Mouse (Mus musculus) neural tube, embryonic 12.5 days (tissue): ENCODE measurements around the gene Uqcc1. TPM values are rescaled to one million over a fixed set of nuclear protein-coding genes. Genes with fewer than 3 reads are reported as not detected.

Experiments used
- ATAC-seq: fragments of 200-750 bp; cut with Nextera tagmentation; 2 replicates; pipeline ENCODE4 v1.8.0; 2017; ENCODE audit warnings: low read depth, mild to moderate bottlenecking, moderate TSS enrichment, moderate library complexity; ENCODE audit not compliant: low FRiP score
- H3K27ac ChIP-seq: fragments of 300-500 bp; sonication (generic); 2 replicates; pipeline ENCODE4 v1.5.1; 2016
- H3K27me3 ChIP-seq: fragments of 300-500 bp; sonication (generic); replicated peaks from 2 replicates; pipeline ENCODE4 v1.6.1; 2016; ENCODE audit warnings: mild to moderate bottlenecking
- H3K36me3 ChIP-seq: fragments of 300-500 bp; sonication (generic); 2 replicates; pipeline ENCODE4 v1.6.1; 2016; ENCODE audit warnings: mild to moderate bottlenecking
- H3K4me1 ChIP-seq: fragments of 300-500 bp; sonication (generic); 2 replicates; pipeline ENCODE4 v1.6.1; 2016
- H3K4me2 ChIP-seq: fragments of 300-500 bp; sonication (generic); replicated peaks from 2 replicates; pipeline ENCODE4 v1.6.1; 2016; ENCODE audit warnings: mild to moderate bottlenecking
- H3K4me3 ChIP-seq: fragments of 300-500 bp; sonication (generic); 2 replicates; pipeline ENCODE4 v1.5.1; 2016
- H3K9ac ChIP-seq: fragments of 300-500 bp; sonication (generic); 2 replicates; pipeline ENCODE4 v1.6.1; 2016; ENCODE audit warnings: mild to moderate bottlenecking
- H3K9me3 ChIP-seq: fragments of 300-500 bp; sonication (generic); 2 replicates; pipeline ENCODE4 v1.6.1; 2016; ENCODE audit warnings: mild to moderate bottlenecking
- WGBS: fragments of 180-500 bp; shearing (Covaris S2); methylation state at CpG from one replicate; pipeline ENCODE4 v1.1.7; 2016; 5-methylcytosine and 5-hydroxymethylcytosine counted together
- polyA plus RNA-seq: library from polyadenylated mRNA; unstranded; fragments of >200 nt; fragmentation: Nextera tagmentation; extraction: Ambion mirVana; gene quantifications from 2 replicates; pipeline ENCODE4 v1.2.1, GENCODE M21; 2016

The Uqcc1 gene
- polyA plus RNA-seq, 1 experiment from 2014 or later: 74.5 TPM

- ATAC-seq: no peak
- 76% methylated on average over 5 of the region's 5 CpGs for WGBS
Observed at GRCm38 (mm10) chr2:155804053-155804452, 126.1 kb downstream of the Uqcc1 start.

GRCm38 (mm10) chr2:155802761-155803160 is 127.3 kb downstream of the Uqcc1 start:
- peaks cover 15% of the 10 kb centered on the region; the same call in 1 of the 2 replicates for H3K36me3 ChIP-seq
- no peaks in the 10 kb centered on the region for H3K9me3 ChIP-seq
- H3K4me3 ChIP-seq: no peak overlapping the region
- no peak for ATAC-seq
- H3K4me2 ChIP-seq: no peak overlapping the region
- H3K27me3 ChIP-seq: no peaks in the 10 kb centered on the region
- 53% methylated on average over 3 of the region's 3 CpGs for WGBS
- no peak overlapping the region for H3K27ac ChIP-seq
- no peak overlapping the region for H3K9ac ChIP-seq
- peaks cover 5% of the 10 kb centered on the region; the same call in 1 of the 2 replicates for H3K4me1 ChIP-seq

More at GRCm38 (mm10) chr2:155804053-155804452, 126.1 kb downstream of the Uqcc1 start:
- Histone ChIP-seq H3K4me1 (peaks cover 5% of the 10 kb centered on the region; the same call in 1 of the 2 replicates), H3K27me3 (no peaks in the 10 kb centered on the region), H3K36me3 (peaks cover 15% of the 10 kb centered on the region; the same call in 1 of the 2 replicates), H3K27ac (no peak overlapping the region), H3K4me2 (no peak overlapping the region), H3K9ac (no peak overlapping the region), H3K9me3 (no peaks in the 10 kb centered on the region), H3K4me3 (no peak overlapping the region)

- Histone ChIP-seq H3K9me3 (no peaks in the 10 kb centered on the region), H3K4me1 (no peaks in the 10 kb centered on the region), H3K27me3 (no peaks in the 10 kb centered on the region), H3K27ac (no peak overlapping the region), H3K4me3 (no peak overlapping the region), H3K4me2 (no peak overlapping the region), H3K36me3 (peaks cover 16% of the 10 kb centered on the region; the same call in 1 of the 2 replicates), H3K9ac (no peak overlapping the region)
- WGBS: 56% methylated on average over 3 of the region's 3 CpGs
- ATAC-seq: no peak
Observed at GRCm38 (mm10) chr2:155798613-155799012, 131.5 kb downstream of the Uqcc1 start.

Other genes with a start within 250 kb of the Uqcc1 start
- 187 and 188 TPM in 2 replicates for gene Trpc4ap, start 237.9 kb downstream of the Uqcc1 start, polyA plus RNA-seq
- gene Edem2, start 200.8 kb downstream of the Uqcc1 start, polyA plus RNA-seq: 37.4 and 39.6 TPM in 2 replicates
- not detected in 2 replicates for gene Gm17581, start 194.4 kb downstream of the Uqcc1 start, polyA plus RNA-seq
- 3.8 and 4.0 TPM in 2 replicates for gene Procr, start 179.2 kb downstream of the Uqcc1 start, polyA plus RNA-seq
- 7.3 and 8.8 TPM in 2 replicates for gene Mmp24, start 155.0 kb downstream of the Uqcc1 start, polyA plus RNA-seq
- gene BC029722, start 110.9 kb downstream of the Uqcc1 start, polyA plus RNA-seq: 20.8 and 23.7 TPM in 2 replicates
- gene Eif6, start 103.4 kb downstream of the Uqcc1 start, polyA plus RNA-seq: 173 and 177 TPM in 2 replicates
- gene Fam83c, start 95.5 kb downstream of the Uqcc1 start, polyA plus RNA-seq: 0.63 TPM in 2 replicates
- gene Gm15557, start 10.4 kb upstream of the Uqcc1 start, polyA plus RNA-seq: not detected in 2 replicates
- 1.2 and 2.0 TPM in 2 replicates for gene Gdf5, start 15.1 kb upstream of the Uqcc1 start, polyA plus RNA-seq
- gene Cep250, start 26.1 kb upstream of the Uqcc1 start, polyA plus RNA-seq: 19.3 and 23.0 TPM in 2 replicates
- 1.8 and 2.0 TPM in 2 replicates for gene 6430550D23Rik, start 77.7 kb upstream of the Uqcc1 start, polyA plus RNA-seq
- 254 and 257 TPM in 2 replicates for gene Ergic3, start 77.7 kb upstream of the Uqcc1 start, polyA plus RNA-seq
- not detected in 2 replicates for gene Fer1l4, start 122.6 kb upstream of the Uqcc1 start, polyA plus RNA-seq
- gene Spag4, start 134.9 kb upstream of the Uqcc1 start, polyA plus RNA-seq: 6.6 and 7.9 TPM in 2 replicates
- gene Cpne1, start 181.7 kb upstream of the Uqcc1 start, polyA plus RNA-seq: 52.9 and 54.8 TPM in 2 replicates
- gene Rbm12, start 181.7 kb upstream of the Uqcc1 start, polyA plus RNA-seq: 31.8 and 48.5 TPM in 2 replicates
- gene Gm28036, start 196.8 kb upstream of the Uqcc1 start, polyA plus RNA-seq: 27.9 and 30.2 TPM in 2 replicates
- 445 and 476 TPM in 2 replicates for gene Romo1, start 213.7 kb upstream of the Uqcc1 start, polyA plus RNA-seq
- gene Nfs1, start 213.9 kb upstream of the Uqcc1 start, polyA plus RNA-seq: 34.4 and 34.6 TPM in 2 replicates
- 583 and 625 TPM in 2 replicates for gene Rbm39, start 249.9 kb upstream of the Uqcc1 start, polyA plus RNA-seq